Mouse (Mus musculus) heart, adult 2 months (tissue): ENCODE measurements at regions not wholly inside any gene's neighbourhood (a gene's known extent, or its start where the extent isn't known, plus 50 kb on each side); places are given as distances from the start of the nearest gene placed in this dataset.
"Not testable (repeated sequence)": the region's sequence is repeated elsewhere in the genome, so short reads cannot be mapped to it uniquely, and the experiment has no call there.

Source experiments
- DNase-seq, 2 experiments: peaks; one replicate each; pipeline ENCODE4 v3.0.0; 2021
- H3K27ac ChIP-seq: fragments of 200-600 bp; 2 replicates; pipeline ENCODE4 v1.8.1; 2022
- H3K27me3 ChIP-seq: fragments of 200-500 bp; 2 replicates; pipeline ENCODE4 v1.6.1; 2012; ENCODE audit warnings: mild to moderate bottlenecking, low read length, inconsistent platforms, mixed read lengths; ENCODE audit not compliant: control insufficient read depth, insufficient read depth
- H3K36me3 ChIP-seq: fragments of 200-500 bp; 2 replicates; pipeline ENCODE4 v1.6.1; 2012; ENCODE audit warnings: low read length, inconsistent platforms; ENCODE audit not compliant: control insufficient read depth, insufficient read depth
- H3K4me1 ChIP-seq: fragments of 200-500 bp; 2 replicates; pipeline ENCODE4 v1.6.1; 2011; ENCODE audit warnings: low read length; ENCODE audit not compliant: control insufficient read depth, insufficient read depth
- H3K4me3 ChIP-seq: fragments of 200-600 bp; 2 replicates; pipeline ENCODE4 v1.8.1; 2022
- H3K79me2 ChIP-seq: fragments of 200-500 bp; replicated peaks from 2 replicates; pipeline ENCODE4 v1.6.1; 2012; ENCODE audit warnings: mild to moderate bottlenecking, inconsistent platforms, low read length, moderate library complexity, mixed read lengths; ENCODE audit not compliant: control insufficient read depth, insufficient read depth
- H3K9ac ChIP-seq: fragments of 200-500 bp; 2 replicates; pipeline ENCODE4 v1.6.1; 2012; ENCODE audit warnings: low read depth, mild to moderate bottlenecking, control low read depth, inconsistent platforms, low read length, mixed read lengths
- CTCF ChIP-seq: fragments of 200-600 bp; IDR thresholded peaks from 2 replicates; pipeline ENCODE4 v1.8.1; 2022; ENCODE audit warnings: antibody characterized with exemption, mild to moderate bottlenecking, moderate library complexity
- EP300 ChIP-seq: fragments of 200-500 bp; IDR thresholded peaks from 2 replicates; pipeline ENCODE4 v1.6.1; 2011; ENCODE audit warnings: low read depth, low read length, control low read depth; ENCODE audit not compliant: insufficient read depth
- POLR2A ChIP-seq: fragments of 200-500 bp; IDR thresholded peaks from 2 replicates; pipeline ENCODE4 v1.6.1; 2011; ENCODE audit warnings: mild to moderate bottlenecking, low read depth, low read length, control low read depth; ENCODE audit not compliant: insufficient read depth
- WGBS: fragments of 180-500 bp; shearing (Covaris S2); methylation state at CpG from one replicate; pipeline ENCODE4 v1.1.7; 2018; 5-methylcytosine and 5-hydroxymethylcytosine counted together
- intact Hi-C: fragments of 180-260 bp; cut with DNase I; formaldehyde crosslinking; loops from one replicate; pipeline ENCODE4 v1.15.1; 2025

DNA sequence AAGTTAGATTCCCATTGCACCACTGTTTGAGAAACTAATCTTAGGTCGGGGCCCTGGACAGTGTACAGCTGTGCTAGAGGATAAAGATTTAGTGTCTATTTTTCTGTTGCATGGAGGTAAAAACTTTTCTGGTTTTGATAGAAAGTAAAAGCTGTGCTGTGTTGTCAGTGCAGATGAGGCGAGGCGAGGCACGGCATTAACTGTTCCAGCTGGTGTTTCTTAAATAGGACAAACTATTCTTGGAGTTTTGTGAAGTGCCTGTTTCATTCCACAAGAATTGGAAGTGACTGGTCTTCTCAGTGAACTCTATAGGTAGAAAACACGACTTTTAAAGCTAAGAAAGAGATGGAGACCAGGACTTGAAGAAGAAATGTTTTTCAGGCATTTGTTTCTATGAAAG lies 370.3 kb downstream of the Rprm start:
- 41% methylated on average over 5 of the region's 5 CpGs for WGBS
- no peak overlapping the region for H3K9ac ChIP-seq
- no peak for TF ChIP-seq POLR2A
- no peak for TF ChIP-seq CTCF
- no peak for TF ChIP-seq EP300
- H3K79me2 ChIP-seq = no peaks in the 10 kb centered on the region
- no peaks in the 10 kb centered on the region for H3K4me1 ChIP-seq
- no peak for DNase-seq
- intact Hi-C loops = no loop called here
- peak overlapping the region; percentile 34 for H3K27ac ChIP-seq
- no peaks in the 10 kb centered on the region for H3K27me3 ChIP-seq
- H3K4me3 ChIP-seq = no peak overlapping the region
- H3K36me3 ChIP-seq = no peaks in the 10 kb centered on the region

DNA sequence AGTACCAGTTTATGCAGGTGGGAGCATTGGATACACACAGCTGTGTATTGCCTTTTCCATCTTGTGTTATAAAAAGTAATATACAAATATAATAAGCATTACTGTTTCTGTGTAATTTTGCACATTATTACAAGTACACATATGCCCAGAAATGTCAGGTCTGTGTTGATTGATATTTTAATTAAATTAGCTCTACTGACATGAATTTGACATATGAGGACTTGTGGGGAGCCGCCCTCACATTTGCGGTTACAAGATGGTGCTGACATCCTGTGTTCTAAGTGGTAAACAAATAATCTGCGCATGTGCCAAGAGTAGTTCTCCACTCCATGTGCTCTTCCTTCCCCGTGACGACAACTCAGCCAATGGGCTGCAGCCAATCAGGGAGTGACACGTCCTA lies 362.1 kb downstream of the Rprm start:
- Histone ChIP-seq H3K79me2 (no peaks in the 10 kb centered on the region), H3K27ac (no peak overlapping the region), H3K36me3 (no peaks in the 10 kb centered on the region), H3K4me1 (no peaks in the 10 kb centered on the region), H3K27me3 (no peaks in the 10 kb centered on the region), H3K9ac (no peak overlapping the region), H3K4me3 (no peak overlapping the region)
- intact Hi-C loops = no loop called here
- DNase-seq = no peak
- WGBS = 86% methylated on average over 6 of the region's 6 CpGs
- TF ChIP-seq CTCF = no peak
- no peak for TF ChIP-seq EP300
- TF ChIP-seq POLR2A = no peak

DNA sequence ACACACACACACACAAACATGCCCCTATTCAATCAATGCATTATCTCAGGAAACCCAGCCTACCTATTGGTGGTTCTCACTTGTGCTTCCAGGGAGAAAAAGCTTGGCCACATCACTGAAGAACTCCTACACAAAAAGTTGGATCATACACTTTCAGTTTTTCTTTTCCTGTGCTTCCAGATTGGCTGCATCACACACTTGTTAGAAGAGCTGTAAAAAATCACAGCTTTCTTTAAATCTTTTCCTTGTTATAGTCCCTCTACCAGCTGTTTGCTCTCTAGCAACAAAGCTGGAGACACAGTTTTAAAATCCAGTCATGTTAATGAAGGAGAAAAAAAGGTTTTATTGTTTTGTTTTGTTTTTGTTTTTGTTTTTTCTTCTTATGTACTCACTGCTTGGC lies 356.7 kb downstream of the Rprm start:
- Histone ChIP-seq H3K4me3 (no peak overlapping the region), H3K9ac (no peak overlapping the region), H3K27ac (no peak overlapping the region), H3K36me3 (no peaks in the 10 kb centered on the region), H3K4me1 (no peaks in the 10 kb centered on the region), H3K27me3 (no peaks in the 10 kb centered on the region), H3K79me2 (no peaks in the 10 kb centered on the region)
- DNase-seq = no peak
- intact Hi-C loops = no loop called here
- TF ChIP-seq CTCF (no peak), POLR2A (no peak), EP300 (no peak)

DNA sequence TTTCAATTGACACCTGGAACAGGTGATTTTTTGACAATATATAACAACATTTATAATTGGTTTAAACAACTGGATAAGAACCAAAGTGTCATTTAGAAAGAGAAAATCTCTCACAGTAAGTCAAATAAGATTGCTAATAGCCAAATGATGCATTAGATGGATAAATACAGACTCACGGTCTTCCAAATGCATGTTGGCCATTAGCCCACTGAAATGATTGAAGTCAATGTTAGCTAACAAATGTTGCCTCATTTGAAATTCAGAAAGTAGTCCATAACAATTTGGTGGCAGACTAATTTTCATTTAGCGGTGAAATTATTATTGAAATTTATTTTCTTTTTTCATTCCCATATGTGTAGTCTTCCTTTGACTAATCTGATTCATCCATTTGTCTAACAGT lies 354.9 kb downstream of the Rprm start:
- no peak overlapping the region for H3K4me3 ChIP-seq
- no peaks in the 10 kb centered on the region for H3K4me1 ChIP-seq
- H3K27me3 ChIP-seq = no peaks in the 10 kb centered on the region
- no peak overlapping the region for H3K27ac ChIP-seq
- intact Hi-C loops = no loop called here
- TF ChIP-seq CTCF (no peak), EP300 (no peak), POLR2A (no peak)
- 89% methylated on average over 2 of the region's 2 CpGs for WGBS
- DNase-seq = no peak
- no peaks in the 10 kb centered on the region for H3K79me2 ChIP-seq
- no peaks in the 10 kb centered on the region for H3K36me3 ChIP-seq
- no peak overlapping the region for H3K9ac ChIP-seq

DNA sequence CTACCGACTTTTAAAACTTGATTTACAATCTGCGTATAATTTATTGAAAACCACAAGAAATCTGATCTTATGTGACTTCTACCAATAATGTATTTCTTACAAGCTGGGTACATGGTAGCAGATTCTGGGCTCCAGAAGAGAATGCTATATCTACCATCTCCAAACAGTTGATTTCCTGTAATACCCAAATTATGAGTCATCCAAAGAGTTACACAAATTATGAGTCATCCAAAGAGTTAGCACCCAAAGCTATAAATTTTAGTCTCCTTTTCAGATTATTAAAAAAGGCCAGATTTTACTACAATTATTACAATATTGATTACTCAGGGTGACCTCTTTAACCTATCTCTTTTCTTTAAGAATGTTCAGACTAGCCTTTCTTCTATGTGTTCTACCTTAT lies 321.9 kb downstream of the Rprm start:
- H3K36me3 ChIP-seq = no peaks in the 10 kb centered on the region
- intact Hi-C loops = no loop called here
- no peaks in the 10 kb centered on the region for H3K27me3 ChIP-seq
- no peak overlapping the region for H3K27ac ChIP-seq
- H3K4me3 ChIP-seq = no peak overlapping the region
- no peak for TF ChIP-seq POLR2A
- TF ChIP-seq CTCF = no peak
- no peak for TF ChIP-seq EP300
- WGBS = 90% methylated on average over 2 of the region's 2 CpGs
- no peak for DNase-seq
- H3K79me2 ChIP-seq = no peaks in the 10 kb centered on the region
- no peaks in the 10 kb centered on the region for H3K4me1 ChIP-seq
- no peak overlapping the region for H3K9ac ChIP-seq

DNA sequence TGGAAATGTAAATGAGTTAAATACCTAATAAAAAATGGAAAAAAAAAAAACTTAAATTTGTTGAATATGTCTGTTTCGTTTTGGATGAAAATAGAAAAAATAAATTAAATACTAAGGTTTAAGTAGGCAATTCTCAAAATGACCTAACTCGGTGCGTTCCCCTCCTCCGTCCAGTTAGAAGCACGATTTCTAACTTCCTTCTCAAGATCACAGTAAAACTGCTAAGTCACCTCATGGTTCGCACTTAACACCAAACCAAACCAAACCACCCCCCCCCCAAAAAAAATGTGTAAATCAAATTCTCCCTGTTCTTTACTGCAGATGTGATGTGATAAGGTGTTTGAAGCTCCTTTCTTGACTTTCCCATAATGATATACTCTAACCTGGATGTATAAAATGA lies 303.3 kb downstream of the Rprm start:
- H3K4me3 ChIP-seq, H3K79me2 ChIP-seq, H3K36me3 ChIP-seq, DNase-seq, H3K27ac ChIP-seq, H3K9ac ChIP-seq, H3K4me1 ChIP-seq, H3K27me3 ChIP-seq, intact Hi-C loops: not testable (repeated sequence)
- 84% methylated on average over 3 of the region's 6 CpGs for WGBS

DNA sequence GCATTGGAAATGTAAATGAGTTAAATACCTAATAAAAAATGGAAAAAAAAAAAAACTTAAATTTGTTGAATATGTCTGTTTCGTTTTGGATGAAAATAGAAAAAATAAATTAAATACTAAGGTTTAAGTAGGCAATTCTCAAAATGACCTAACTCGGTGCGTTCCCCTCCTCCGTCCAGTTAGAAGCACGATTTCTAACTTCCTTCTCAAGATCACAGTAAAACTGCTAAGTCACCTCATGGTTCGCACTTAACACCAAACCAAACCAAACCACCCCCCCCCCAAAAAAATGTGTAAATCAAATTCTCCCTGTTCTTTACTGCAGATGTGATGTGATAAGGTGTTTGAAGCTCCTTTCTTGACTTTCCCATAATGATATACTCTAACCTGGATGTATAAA lies 296.8 kb downstream of the Rprm start:
- H3K27me3 ChIP-seq, H3K27ac ChIP-seq, H3K9ac ChIP-seq, H3K36me3 ChIP-seq, intact Hi-C loops, H3K79me2 ChIP-seq, DNase-seq, H3K4me3 ChIP-seq, H3K4me1 ChIP-seq: not testable (repeated sequence)
- WGBS = 74% methylated on average over 4 of the region's 6 CpGs
